Mouse (Mus musculus) midbrain, embryonic 16.5 days (tissue): ENCODE measurements around the gene Mei4. TPM values are rescaled to one million over a fixed set of nuclear protein-coding genes. Genes with fewer than 3 reads are reported as not detected.

Experiments used
- ATAC-seq: fragments of 200-750 bp; cut with Nextera tagmentation; 2 replicates; pipeline ENCODE4 v1.8.0; 2017; ENCODE audit warnings: moderate TSS enrichment
- H3K27ac ChIP-seq: fragments of 300-500 bp; sonication (generic); 2 replicates; pipeline ENCODE4 v1.5.1; 2014; ENCODE audit warnings: mild to moderate bottlenecking, low read length, mixed read lengths
- H3K27me3 ChIP-seq: fragments of 300-500 bp; sonication (generic); 2 replicates; pipeline ENCODE4 v1.6.1; 2014; ENCODE audit warnings: low read depth, low read length, mixed read lengths; ENCODE audit not compliant: control insufficient read depth, insufficient read depth
- H3K36me3 ChIP-seq: fragments of 300-500 bp; sonication (generic); 2 replicates; pipeline ENCODE4 v1.6.1; 2014; ENCODE audit warnings: mild to moderate bottlenecking, low read length, moderate library complexity, mixed read lengths; ENCODE audit not compliant: control insufficient read depth, insufficient read depth
- H3K4me1 ChIP-seq: fragments of 300-500 bp; sonication (generic); 2 replicates; pipeline ENCODE4 v1.6.1; 2014; ENCODE audit warnings: mild to moderate bottlenecking, low read length, mixed read lengths; ENCODE audit not compliant: control insufficient read depth, insufficient read depth
- H3K4me2 ChIP-seq: fragments of 300-500 bp; sonication (generic); 2 replicates; pipeline ENCODE4 v1.6.1; 2014; ENCODE audit warnings: mild to moderate bottlenecking, low read length, mixed read lengths
- H3K4me3 ChIP-seq: fragments of 300-500 bp; sonication (generic); 2 replicates; pipeline ENCODE4 v1.5.1; 2014; ENCODE audit warnings: low read depth, mild to moderate bottlenecking, low read length, moderate library complexity, mixed read lengths
- H3K9ac ChIP-seq: fragments of 300-500 bp; sonication (generic); 2 replicates; pipeline ENCODE4 v1.6.1; 2014; ENCODE audit warnings: low read depth, low read length, mixed read lengths
- H3K9me3 ChIP-seq: fragments of 300-500 bp; sonication (generic); replicated peaks from 2 replicates; pipeline ENCODE4 v1.6.1; 2014; ENCODE audit warnings: mild to moderate bottlenecking, low read length, mixed read lengths; ENCODE audit not compliant: control insufficient read depth, poor library complexity, severe bottlenecking
- WGBS: fragments of 180-500 bp; shearing (Covaris S2); extraction: QIAGEN DNeasy Blood & Tissue Kit; methylation state at CpG from one replicate; pipeline ENCODE4 v1.1.7; 2014; 5-methylcytosine and 5-hydroxymethylcytosine counted together
- polyA plus RNA-seq: library from polyadenylated mRNA; unstranded; fragments of >200 nt; fragmentation: Nextera tagmentation; extraction: Ambion mirVana; gene quantifications from 2 replicates; pipeline ENCODE4 v1.2.1, GENCODE M21; 2015

Gene Mei4
- polyA plus RNA-seq, 1 experiment from 2014 or later, result 3.2 TPM

DNA sequence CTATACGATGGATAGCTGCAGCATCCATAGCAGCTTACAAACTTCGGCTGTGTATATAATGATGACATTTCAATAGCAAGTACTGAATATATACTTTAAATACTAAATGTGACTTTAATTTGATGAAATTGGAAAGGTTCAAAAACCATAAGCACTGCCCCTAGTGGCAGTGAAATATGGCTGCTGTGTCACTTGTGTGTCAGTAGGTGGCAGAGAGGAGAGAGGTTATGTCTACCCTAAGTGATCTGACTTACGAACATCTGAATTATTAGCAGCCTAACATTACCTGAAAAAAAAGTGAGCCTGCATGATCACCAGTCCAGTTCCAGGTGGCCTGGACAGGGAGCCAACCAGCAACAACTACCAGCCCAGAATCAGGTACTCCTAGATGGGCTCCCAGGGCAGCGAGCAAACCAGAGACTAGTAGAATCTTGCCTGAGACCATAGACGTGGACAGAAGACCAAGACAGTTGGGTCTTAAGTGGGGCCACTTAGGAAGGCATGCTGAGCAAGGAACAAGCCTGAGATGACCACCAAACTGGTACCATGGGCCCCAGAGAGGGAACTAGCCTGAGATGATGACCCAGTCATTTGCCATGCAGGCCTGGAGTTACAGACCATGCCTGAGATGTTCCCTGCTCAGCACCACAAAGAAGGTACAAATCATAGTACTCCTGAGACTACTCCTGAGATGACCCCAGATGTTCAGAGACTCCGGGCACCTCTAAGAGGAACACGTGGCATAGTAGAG is 384.4 kb downstream of the Mei4 start:
- no peak overlapping the region for H3K4me3 ChIP-seq
- no peaks in the 10 kb centered on the region for H3K27me3 ChIP-seq
- ATAC-seq, result no peak
- H3K4me1 ChIP-seq, result no peaks in the 10 kb centered on the region
- H3K27ac ChIP-seq, result no peak overlapping the region
- WGBS, result 85% methylated on average over 7 of the region's 7 CpGs
- no peaks in the 10 kb centered on the region for H3K36me3 ChIP-seq
- H3K4me2 ChIP-seq, result no peak overlapping the region
- no peaks in the 10 kb centered on the region for H3K9me3 ChIP-seq
- no peak overlapping the region for H3K9ac ChIP-seq

Other genes with a start within 250 kb of the Mei4 start
- gene Htr1b, start 229.8 kb upstream of the Mei4 start, polyA plus RNA-seq, result 5.4 and 7.0 TPM in 2 replicates